Mouse (Mus musculus) forebrain, embryonic 11.5 days (tissue): ENCODE measurements around the gene Pus3. TPM values are rescaled to one million over a fixed set of nuclear protein-coding genes. Genes with fewer than 3 reads are reported as not detected.

ENCODE experiments used
- ATAC-seq: fragments of 200-750 bp; cut with Nextera tagmentation; replicated peaks from 2 replicates; pipeline ENCODE4 v1.8.0; 2017; ENCODE audit warnings: moderate TSS enrichment; ENCODE audit not compliant: low FRiP score
- DNase-seq: peaks from one replicate; pipeline ENCODE4 v3.0.0-alpha.2; 2017; ENCODE audit warnings: low spot score
- H3K27ac ChIP-seq: fragments of 300-500 bp; sonication (generic); 2 replicates; pipeline ENCODE4 v1.5.1; 2014; ENCODE audit warnings: low read depth, low read length
- H3K27me3 ChIP-seq: fragments of 300-500 bp; sonication (generic); 2 replicates; pipeline ENCODE4 v1.6.1; 2014; ENCODE audit warnings: mild to moderate bottlenecking, low read length, mixed read lengths; ENCODE audit not compliant: control insufficient read depth, insufficient read depth
- H3K36me3 ChIP-seq: fragments of 300-500 bp; sonication (generic); 2 replicates; pipeline ENCODE4 v1.6.1; 2014; ENCODE audit warnings: mild to moderate bottlenecking, low read length, moderate library complexity, mixed read lengths; ENCODE audit not compliant: control insufficient read depth, insufficient read depth
- H3K4me1 ChIP-seq: fragments of 300-500 bp; sonication (generic); replicated peaks from 2 replicates; pipeline ENCODE4 v1.6.1; 2014; ENCODE audit warnings: low read length, mixed read lengths; ENCODE audit not compliant: control insufficient read depth, insufficient read depth
- H3K4me2 ChIP-seq: fragments of 300-500 bp; sonication (generic); 2 replicates; pipeline ENCODE4 v1.6.1; 2014; ENCODE audit warnings: low read depth, mild to moderate bottlenecking, low read length, moderate library complexity, mixed read lengths; ENCODE audit not compliant: severe bottlenecking
- H3K4me3 ChIP-seq: fragments of 300-500 bp; sonication (generic); 2 replicates; pipeline ENCODE4 v1.5.1; 2014; ENCODE audit warnings: low read depth, low read length
- H3K9ac ChIP-seq: fragments of 300-500 bp; sonication (generic); 2 replicates; pipeline ENCODE4 v1.6.1; 2014; ENCODE audit warnings: low read length
- H3K9me3 ChIP-seq: fragments of 300-500 bp; sonication (generic); 2 replicates; pipeline ENCODE4 v1.6.1; 2016; ENCODE audit warnings: low read length, mixed read lengths; ENCODE audit not compliant: control insufficient read depth
- WGBS: fragments of 180-500 bp; shearing (Covaris S2); extraction: QIAGEN DNeasy Blood & Tissue Kit; methylation state at CpG from one replicate; pipeline ENCODE4 v1.1.7; 2014; 5-methylcytosine and 5-hydroxymethylcytosine counted together
- polyA plus RNA-seq: library from polyadenylated mRNA; unstranded; fragments of >200 nt; fragmentation: Nextera tagmentation; extraction: Ambion mirVana; gene quantifications from 2 replicates; pipeline ENCODE4 v1.2.1, GENCODE M21; 2014

The Pus3 gene
- polyA plus RNA-seq, 1 experiment from 2014 or later = 21.8 TPM

DNA sequence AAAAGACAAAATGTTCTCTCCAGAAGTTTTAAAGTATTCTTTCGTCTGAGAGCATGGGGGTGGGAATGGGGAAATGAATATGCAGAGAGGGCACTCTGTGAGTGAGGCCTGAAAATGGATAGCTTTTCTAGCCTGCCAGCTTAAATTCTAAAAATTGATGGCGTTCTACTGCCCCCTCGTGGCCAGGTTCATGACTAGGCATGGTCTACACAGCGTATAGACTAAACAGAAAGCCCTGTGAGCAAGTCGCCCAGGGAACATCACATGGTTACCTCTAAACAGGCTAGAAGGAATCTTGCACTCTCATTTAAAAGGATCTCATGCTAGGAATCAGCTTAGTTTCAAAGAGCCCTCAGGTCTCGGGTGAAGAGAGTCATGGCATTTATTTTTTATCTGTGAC lies 16.9 kb upstream of the Pus3 start:
- WGBS = 5% methylated on average over 6 of the region's 6 CpGs
- peak; percentile 87 for ATAC-seq
- peak; percentile 89 for DNase-seq
- H3K4me1 ChIP-seq = no peaks in the 10 kb centered on the region
- H3K27me3 ChIP-seq = no peaks in the 10 kb centered on the region
- no peak overlapping the region for H3K4me3 ChIP-seq
- H3K4me2 ChIP-seq = no peak overlapping the region
- H3K9me3 ChIP-seq = no peaks in the 10 kb centered on the region
- no peaks in the 10 kb centered on the region; the same call in 1 of the 2 replicates for H3K36me3 ChIP-seq
- H3K9ac ChIP-seq = no peak overlapping the region
- no peak overlapping the region for H3K27ac ChIP-seq

GRCm38 (mm10) chr9:35541941-35542340 lies 16.5 kb upstream of the Pus3 start:
- Histone ChIP-seq H3K27me3 (no peaks in the 10 kb centered on the region), H3K36me3 (no peaks in the 10 kb centered on the region; the same call in 1 of the 2 replicates), H3K9ac (no peak overlapping the region), H3K4me2 (no peak overlapping the region), H3K9me3 (no peaks in the 10 kb centered on the region), H3K27ac (no peak overlapping the region), H3K4me3 (no peak overlapping the region), H3K4me1 (no peaks in the 10 kb centered on the region)
- no peak for DNase-seq
- ATAC-seq = no peak; the same call in 1 of the 2 replicates
- 78% methylated on average over 6 of the region's 6 CpGs for WGBS

GRCm38 (mm10) chr9:35543099-35543860 lies 15.1 kb upstream of the Pus3 start:
- Histone ChIP-seq H3K27me3 (no peaks in the 10 kb centered on the region), H3K9me3 (no peaks in the 10 kb centered on the region), H3K4me1 (no peaks in the 10 kb centered on the region), H3K4me3 (no peak overlapping the region), H3K36me3 (no peaks in the 10 kb centered on the region; the same call in 1 of the 2 replicates), H3K4me2 (no peak overlapping the region), H3K9ac (no peak overlapping the region), H3K27ac (no peak overlapping the region)
- ATAC-seq = no peak
- no peak for DNase-seq
- WGBS = 88% methylated on average over 14 of the region's 14 CpGs

DNA sequence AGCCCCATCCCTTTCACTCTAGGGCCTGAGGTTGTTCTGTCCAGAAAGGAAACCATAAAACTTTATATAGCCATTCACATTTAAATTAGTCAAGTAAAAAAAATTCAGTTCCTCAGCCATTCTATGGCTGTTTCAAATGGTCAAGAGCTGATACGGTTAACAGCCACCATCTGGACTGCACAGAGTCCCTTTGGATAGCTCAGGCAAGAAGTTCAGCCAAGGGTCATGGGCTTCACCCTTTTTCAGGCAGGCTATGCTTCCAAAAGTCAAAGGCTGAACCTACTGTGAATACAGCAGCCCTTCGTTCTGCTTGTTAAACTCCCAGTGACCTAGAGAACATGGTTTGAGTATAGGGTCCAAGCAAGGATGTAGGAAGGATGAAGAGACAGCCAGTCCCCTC lies 13.7 kb upstream of the Pus3 start:
- no peak for ATAC-seq

DNA sequence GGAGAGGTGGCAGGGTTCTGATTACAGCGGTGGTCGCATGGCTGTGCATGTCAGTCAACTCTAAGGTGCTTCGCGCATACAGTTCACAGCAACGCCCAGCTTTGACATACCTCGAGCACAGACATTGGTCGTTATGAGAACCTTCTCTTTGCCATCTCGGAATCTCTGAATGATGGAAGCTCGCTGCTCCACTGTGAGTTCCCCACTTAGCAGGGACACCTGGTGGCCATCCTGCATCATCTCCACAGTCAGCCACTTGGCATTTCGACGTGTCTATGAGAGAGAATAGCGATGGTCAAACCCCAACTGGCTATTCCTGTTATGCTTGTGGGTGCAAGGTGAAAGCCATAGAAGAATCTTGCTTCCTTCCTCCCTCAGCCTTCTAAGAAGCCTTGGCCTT lies 12.7 kb upstream of the Pus3 start:
- Histone ChIP-seq H3K9me3 (no peaks in the 10 kb centered on the region), H3K36me3 (no peaks in the 10 kb centered on the region; the same call in 1 of the 2 replicates), H3K4me3 (no peak overlapping the region), H3K27ac (no peak overlapping the region), H3K27me3 (no peaks in the 10 kb centered on the region), H3K9ac (no peak overlapping the region), H3K4me2 (no peak overlapping the region), H3K4me1 (no peaks in the 10 kb centered on the region)
- ATAC-seq (no peak), DNase-seq (no peak)
- WGBS = 78% methylated on average over 12 of the region's 12 CpGs

More for the DNA sequence above, 13.7 kb upstream of the Pus3 start:
- H3K9ac ChIP-seq = no peak overlapping the region
- H3K4me1 ChIP-seq = no peaks in the 10 kb centered on the region
- no peaks in the 10 kb centered on the region for H3K9me3 ChIP-seq
- no peak overlapping the region for H3K4me3 ChIP-seq
- H3K27ac ChIP-seq = no peak overlapping the region
- no peak overlapping the region for H3K4me2 ChIP-seq
- H3K27me3 ChIP-seq = no peaks in the 10 kb centered on the region
- no peak for DNase-seq
- no peaks in the 10 kb centered on the region; the same call in 1 of the 2 replicates for H3K36me3 ChIP-seq
- WGBS = 83% methylated on average over 2 of the region's 2 CpGs

DNA sequence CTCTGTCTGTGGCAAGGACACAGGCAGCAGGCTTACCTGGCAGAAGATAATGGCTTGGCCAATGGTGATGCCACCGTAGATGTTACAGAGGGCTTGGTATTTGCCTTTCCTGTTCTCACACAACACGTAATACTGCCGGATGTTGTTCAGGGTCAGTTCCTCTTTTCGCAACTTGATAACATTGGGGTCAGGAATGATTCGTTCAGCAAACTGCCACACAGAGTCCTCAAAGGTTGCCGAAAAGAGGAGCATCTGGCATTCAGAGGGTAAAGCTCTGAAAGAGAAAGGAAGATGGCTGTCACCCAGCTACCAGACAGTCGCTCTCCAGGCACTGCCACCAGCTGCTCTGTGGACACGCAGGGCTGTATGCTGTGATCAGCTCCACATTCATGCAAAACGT lies 11.7 kb upstream of the Pus3 start:
- Histone ChIP-seq H3K4me3 (no peak overlapping the region), H3K36me3 (no peaks in the 10 kb centered on the region), H3K4me2 (no peak overlapping the region), H3K27ac (no peak overlapping the region), H3K4me1 (no peaks in the 10 kb centered on the region), H3K9ac (no peak overlapping the region), H3K27me3 (no peaks in the 10 kb centered on the region), H3K9me3 (no peaks in the 10 kb centered on the region)
- ATAC-seq (no peak), DNase-seq (peak; percentile 19)
- 88% methylated on average over 9 of the region's 9 CpGs for WGBS

GRCm38 (mm10) chr9:35548455-35548854 lies 9.9 kb upstream of the Pus3 start:
- Histone ChIP-seq H3K9ac (no peak overlapping the region), H3K4me1 (no peaks in the 10 kb centered on the region), H3K4me2 (no peak overlapping the region), H3K27ac (no peak overlapping the region), H3K9me3 (no peaks in the 10 kb centered on the region), H3K4me3 (no peak overlapping the region), H3K27me3 (no peaks in the 10 kb centered on the region), H3K36me3 (no peaks in the 10 kb centered on the region)
- 90% methylated on average over 9 of the region's 9 CpGs for WGBS
- ATAC-seq (no peak), DNase-seq (peak; percentile 30)

GRCm38 (mm10) chr9:35556494-35557102 lies 1.8 kb upstream of the Pus3 start:
- no peak for ATAC-seq
- Histone ChIP-seq H3K27me3 (peaks cover 4% of the 10 kb centered on the region; the same call in 1 of the 2 replicates), H3K27ac (no peak overlapping the region), H3K4me2 (no peak overlapping the region), H3K9ac (no peak overlapping the region), H3K36me3 (peaks cover 4% of the 10 kb centered on the region; the same call in 1 of the 2 replicates), H3K4me3 (no peak overlapping the region), H3K9me3 (no peaks in the 10 kb centered on the region), H3K4me1 (no peaks in the 10 kb centered on the region; the same call in 1 of the 2 replicates)
- WGBS = 81% methylated on average over 12 of the region's 12 CpGs
- no peak for DNase-seq
